Mouse (Mus musculus) liver, embryonic 15.5 days (tissue): ENCODE data around the gene Gnas. TPM values are rescaled to one million over a fixed set of nuclear protein-coding genes. Genes with fewer than 3 reads are reported as not detected.
A peak's percentile ranks its signal among the peaks of the same experiment; 100 is the strongest.
"Not testable (repeated sequence)": the region's sequence is repeated elsewhere in the genome, so short reads cannot be mapped to it uniquely, and the experiment has no call there.

ENCODE experiments used
- ATAC-seq: fragments of 200-750 bp; cut with Nextera tagmentation; 2 replicates; pipeline ENCODE4 v1.8.0; 2017; ENCODE audit warnings: moderate number of reproducible peaks, mild to moderate bottlenecking, moderate library complexity; ENCODE audit not compliant: insufficient read depth
- H3K27ac ChIP-seq: fragments of 300-500 bp; sonication (generic); replicated peaks from 2 replicates; pipeline ENCODE4 v1.5.1; 2015; ENCODE audit warnings: mild to moderate bottlenecking, inconsistent platforms
- H3K27me3 ChIP-seq: fragments of 300-500 bp; sonication (generic); 2 replicates; pipeline ENCODE4 v1.6.1; 2015; ENCODE audit warnings: mild to moderate bottlenecking, inconsistent platforms
- H3K36me3 ChIP-seq: fragments of 300-500 bp; sonication (generic); replicated peaks from 2 replicates; pipeline ENCODE4 v1.6.1; 2015; ENCODE audit warnings: moderate library complexity, mild to moderate bottlenecking, inconsistent platforms
- H3K4me1 ChIP-seq: fragments of 300-500 bp; sonication (generic); replicated peaks from 2 replicates; pipeline ENCODE4 v1.6.1; 2015; ENCODE audit warnings: inconsistent platforms
- H3K4me2 ChIP-seq: fragments of 300-500 bp; sonication (generic); 2 replicates; pipeline ENCODE4 v1.6.1; 2015; ENCODE audit warnings: moderate library complexity, mild to moderate bottlenecking, inconsistent platforms
- H3K4me3 ChIP-seq: fragments of 300-500 bp; sonication (generic); replicated peaks from 2 replicates; pipeline ENCODE4 v1.5.1; 2015; ENCODE audit warnings: mild to moderate bottlenecking, inconsistent platforms
- H3K9ac ChIP-seq: fragments of 300-500 bp; sonication (generic); 2 replicates; pipeline ENCODE4 v1.6.1; 2015; ENCODE audit warnings: moderate library complexity, mild to moderate bottlenecking, inconsistent platforms
- H3K9me3 ChIP-seq: fragments of 300-500 bp; sonication (generic); replicated peaks from 2 replicates; pipeline ENCODE4 v1.6.1; 2016; ENCODE audit warnings: inconsistent platforms
- WGBS: fragments of 180-500 bp; shearing (Covaris S2); methylation state at CpG from one replicate; pipeline ENCODE4 v1.1.7; 2015; ENCODE audit warnings: mixed read lengths; ENCODE audit not compliant: insufficient replicate concordance; 5-methylcytosine and 5-hydroxymethylcytosine counted together
- polyA plus RNA-seq: library from polyadenylated mRNA; unstranded; fragments of >200 nt; fragmentation: Nextera tagmentation; extraction: Ambion mirVana; gene quantifications from 2 replicates; pipeline ENCODE4 v1.2.1, GENCODE M21; 2015

The Gnas gene
- polyA plus RNA-seq, 1 experiment from 2014 or later: 336 TPM

DNA sequence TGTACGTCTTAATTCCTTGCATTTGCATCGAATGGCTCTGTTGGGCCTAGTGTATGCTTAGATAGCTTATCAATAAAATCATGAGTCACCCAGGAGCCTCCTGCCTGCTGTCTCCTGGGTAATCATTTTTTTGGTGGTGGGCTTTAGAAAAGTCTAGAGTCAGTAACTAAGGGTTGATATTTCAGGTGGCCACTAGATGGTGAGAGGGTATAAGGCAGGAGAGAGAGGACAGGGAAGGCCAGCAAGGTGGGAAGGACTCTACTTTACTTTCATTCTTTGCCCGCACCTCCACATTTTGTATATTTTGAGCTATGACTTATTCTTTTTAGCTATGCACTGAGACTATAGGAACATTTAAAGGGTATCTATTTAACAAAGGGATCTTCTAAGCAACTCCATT lies 23.8 kb downstream of the Gnas start:
- Histone ChIP-seq H3K4me3 (no peak overlapping the region), H3K9me3 (no peaks in the 10 kb centered on the region), H3K27ac (no peak overlapping the region), H3K36me3 (no peaks in the 10 kb centered on the region), H3K9ac (no peak overlapping the region), H3K4me1 (peaks cover 3% of the 10 kb centered on the region; the same call in 1 of the 2 replicates), H3K27me3 (peaks cover 11% of the 10 kb centered on the region), H3K4me2 (no peak overlapping the region)
- 39% methylated on average over 3 of the region's 3 CpGs for WGBS
- ATAC-seq: no peak

DNA sequence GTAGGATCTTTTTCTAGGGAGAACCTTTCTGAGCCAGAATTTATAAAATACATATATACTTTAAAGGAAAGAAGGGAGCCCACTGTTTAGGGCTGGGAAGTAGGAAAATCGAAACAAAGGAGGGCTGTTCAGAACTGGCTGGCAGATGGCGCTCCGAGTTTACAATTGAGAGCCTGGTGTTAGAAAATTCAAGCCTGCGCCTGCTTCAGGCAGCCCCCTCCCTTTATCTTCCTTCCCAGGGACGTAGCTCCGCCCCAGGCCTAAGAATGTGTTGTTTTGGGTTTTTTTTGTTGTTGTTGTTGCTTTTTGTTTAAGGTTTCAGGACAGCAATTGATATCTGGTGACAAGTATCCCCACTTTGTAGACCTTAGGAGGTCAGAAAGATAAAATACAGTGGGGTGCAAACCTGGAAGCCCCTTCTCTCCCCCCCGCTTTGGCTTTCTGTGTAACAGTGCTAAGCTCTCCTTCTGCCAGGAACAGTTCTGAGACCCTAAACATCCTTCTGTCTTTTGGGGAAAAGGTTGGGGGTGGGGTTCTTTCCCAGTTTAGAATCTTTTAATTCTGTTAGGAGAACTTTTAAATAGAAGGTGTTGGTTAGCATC lies 26.9 kb downstream of the Gnas start:
- H3K27me3 ChIP-seq: peaks cover 11% of the 10 kb centered on the region
- H3K27ac ChIP-seq: no peak overlapping the region
- no peaks in the 10 kb centered on the region for H3K9me3 ChIP-seq
- WGBS: 13% methylated on average over 7 of the region's 7 CpGs
- no peak overlapping the region for H3K9ac ChIP-seq
- H3K4me2 ChIP-seq: no peak overlapping the region
- no peak overlapping the region for H3K4me3 ChIP-seq
- H3K36me3 ChIP-seq: no peaks in the 10 kb centered on the region
- peaks cover 3% of the 10 kb centered on the region; the same call in 1 of the 2 replicates for H3K4me1 ChIP-seq
- no peak for ATAC-seq

DNA sequence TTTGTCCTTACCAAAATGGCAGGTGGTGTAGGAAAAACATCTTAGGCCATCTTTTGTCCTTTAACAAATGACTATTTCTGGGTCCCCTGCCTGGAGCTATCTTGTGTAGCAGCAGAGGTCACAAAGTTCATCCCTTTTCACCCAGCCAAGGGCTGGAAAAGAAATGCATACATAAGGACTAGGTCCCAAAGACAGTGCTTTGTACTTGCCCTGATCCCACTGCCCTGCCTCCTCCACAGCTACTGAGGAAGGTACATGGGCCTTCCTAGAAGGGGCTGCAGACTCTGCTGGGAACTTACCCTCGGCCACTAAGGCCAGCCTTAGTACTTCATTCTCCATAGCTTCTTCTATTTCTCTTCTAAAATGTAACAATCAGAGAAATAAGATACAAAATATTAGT lies 27.5 kb downstream of the Gnas start:
- whole genome bisulfite sequencing: 66% methylated on average over 1 of the region's 1 CpGs
- Histone ChIP-seq H3K9ac (no peak overlapping the region), H3K4me3 (no peak overlapping the region), H3K27me3 (peaks cover 11% of the 10 kb centered on the region), H3K27ac (no peak overlapping the region), H3K36me3 (no peaks in the 10 kb centered on the region), H3K4me2 (no peak overlapping the region), H3K9me3 (no peaks in the 10 kb centered on the region), H3K4me1 (peaks cover 3% of the 10 kb centered on the region; the same call in 1 of the 2 replicates)
- no peak for ATAC-seq

DNA sequence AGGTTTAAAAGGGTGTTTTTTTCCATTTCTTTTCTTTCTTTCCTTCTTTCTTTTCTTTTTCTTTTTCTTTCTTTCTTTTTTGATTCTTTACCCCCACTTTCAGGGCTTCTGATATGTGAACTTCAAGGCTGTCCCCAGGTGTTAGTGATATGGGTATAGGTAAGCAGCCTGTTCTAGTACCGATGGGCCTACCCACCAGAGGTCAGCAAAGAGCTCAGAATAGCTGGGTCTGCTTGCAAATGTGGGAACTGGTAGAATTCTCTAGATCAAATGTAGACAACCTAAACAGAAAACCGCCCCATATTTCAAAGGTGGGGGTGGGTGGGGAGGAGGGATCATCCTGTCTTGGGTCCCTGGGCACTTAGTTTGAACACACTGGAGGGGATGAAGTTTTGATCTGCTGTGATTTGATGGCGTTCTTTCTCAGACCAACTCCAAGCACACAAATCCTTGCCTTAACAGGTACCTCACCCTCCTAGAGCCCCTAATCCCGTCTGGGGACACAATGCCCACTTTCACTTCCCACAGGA lies 28.1 kb downstream of the Gnas start:
- H3K27ac ChIP-seq: no peak overlapping the region
- H3K4me1 ChIP-seq: peaks cover 3% of the 10 kb centered on the region; the same call in 1 of the 2 replicates
- no peak overlapping the region for H3K9ac ChIP-seq
- peaks cover 11% of the 10 kb centered on the region for H3K27me3 ChIP-seq
- no peaks in the 10 kb centered on the region for H3K36me3 ChIP-seq
- ATAC-seq: 0 out of 2 replicates have a peak, but pooled peaks have one; percentile 42
- 28% methylated on average over 4 of the region's 4 CpGs for WGBS
- H3K4me3 ChIP-seq: no peak overlapping the region
- H3K4me2 ChIP-seq: no peak overlapping the region
- no peaks in the 10 kb centered on the region for H3K9me3 ChIP-seq

DNA sequence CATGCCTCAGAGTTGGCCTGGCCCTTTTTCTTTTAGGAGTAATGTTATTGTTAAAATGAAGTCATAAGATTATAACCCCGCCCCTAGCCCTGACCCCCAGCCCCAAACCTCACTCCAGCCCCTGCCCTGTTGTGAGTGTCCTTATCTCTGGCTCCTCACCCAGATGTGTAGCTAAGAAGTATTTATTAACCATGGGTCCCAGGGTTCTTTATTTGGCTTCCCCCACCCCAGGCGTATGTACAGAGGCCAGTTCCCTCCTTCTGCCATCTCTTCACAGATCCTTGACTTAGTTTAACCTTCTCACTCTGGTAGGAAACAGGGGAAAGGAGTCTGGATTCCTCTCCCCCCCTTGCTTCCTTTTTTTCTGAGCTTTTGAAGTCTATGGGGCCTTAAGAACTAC lies 28.5 kb downstream of the Gnas start:
- 66% methylated on average over 2 of the region's 2 CpGs for WGBS
- Histone ChIP-seq H3K27ac (no peak overlapping the region), H3K27me3 (peaks cover 11% of the 10 kb centered on the region), H3K4me3 (no peak overlapping the region), H3K9me3 (no peaks in the 10 kb centered on the region), H3K9ac (no peak overlapping the region), H3K4me1 (peaks cover 3% of the 10 kb centered on the region; the same call in 1 of the 2 replicates), H3K36me3 (no peaks in the 10 kb centered on the region), H3K4me2 (no peak overlapping the region)
- no peak for ATAC-seq

DNA sequence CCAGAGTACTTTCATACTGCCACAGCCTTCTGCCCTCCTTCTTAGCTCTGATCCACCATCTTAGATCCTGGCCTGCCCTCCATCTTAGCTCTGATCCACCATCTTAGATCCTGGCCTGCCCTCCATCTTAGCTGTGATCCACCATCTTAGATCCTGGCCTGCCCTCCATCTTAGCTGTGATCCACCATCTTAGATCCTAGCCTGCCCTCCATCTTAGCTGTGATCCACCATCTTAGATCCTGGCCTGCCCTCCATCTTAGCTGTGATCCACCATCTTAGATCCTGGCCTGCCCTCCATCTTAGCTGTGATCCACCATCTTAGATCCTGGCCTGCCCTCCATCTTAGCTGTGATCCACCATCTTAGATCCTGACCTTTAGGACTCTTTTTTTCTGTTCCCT lies 31.3 kb downstream of the Gnas start:
- not testable (repeated sequence) for H3K4me2 ChIP-seq, H3K27ac ChIP-seq, H3K4me3 ChIP-seq, H3K9me3 ChIP-seq, H3K27me3 ChIP-seq, ATAC-seq, H3K36me3 ChIP-seq, H3K4me1 ChIP-seq, H3K9ac ChIP-seq

DNA sequence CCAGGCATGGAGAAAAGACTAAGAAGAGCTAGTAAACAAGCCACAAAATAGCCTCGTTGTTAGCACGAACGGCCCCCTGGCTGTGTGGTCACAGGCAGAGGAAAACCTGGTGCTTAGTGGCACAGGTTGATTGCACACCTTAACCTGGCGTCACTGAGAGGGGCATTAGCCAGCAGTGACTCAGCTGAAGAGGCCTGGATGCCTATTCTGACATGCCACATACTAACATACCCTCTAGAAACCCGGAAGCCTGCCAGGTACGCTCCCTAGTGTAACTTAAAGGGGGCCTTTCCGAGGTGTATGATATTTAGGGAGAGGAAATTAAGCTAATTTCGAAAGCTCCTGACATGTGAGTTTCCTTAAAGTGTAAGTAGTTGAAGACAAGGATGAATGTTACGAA lies 32.5 kb downstream of the Gnas start:
- no peak overlapping the region for H3K4me3 ChIP-seq
- ATAC-seq: no peak
- no peaks in the 10 kb centered on the region; the same call in 1 of the 2 replicates for H3K4me1 ChIP-seq
- no peaks in the 10 kb centered on the region for H3K27me3 ChIP-seq
- no peak overlapping the region for H3K27ac ChIP-seq
- H3K4me2 ChIP-seq: no peak overlapping the region
- no peaks in the 10 kb centered on the region for H3K9me3 ChIP-seq
- H3K9ac ChIP-seq: no peak overlapping the region
- H3K36me3 ChIP-seq: no peaks in the 10 kb centered on the region
- WGBS: 74% methylated on average over 9 of the region's 9 CpGs

DNA sequence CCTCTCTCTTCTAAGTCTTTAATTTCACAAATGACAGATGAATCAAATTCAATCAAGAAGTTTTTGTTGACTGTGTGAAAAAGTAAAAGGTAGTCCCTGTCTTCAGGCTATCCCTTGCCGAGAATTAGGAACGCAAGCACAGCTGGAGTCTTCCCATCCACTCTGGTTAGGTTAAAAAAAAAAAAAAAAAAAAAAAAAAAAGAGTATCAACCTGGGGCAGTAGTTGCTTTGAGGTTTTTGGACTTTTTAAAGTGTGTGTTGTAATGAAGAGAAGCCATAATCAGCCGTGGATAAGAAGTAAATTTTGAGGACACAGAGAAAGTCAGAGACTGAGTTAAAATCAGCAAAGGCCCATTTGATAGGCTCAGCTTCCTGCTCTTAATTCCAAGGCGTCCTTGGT lies 41.9 kb downstream of the Gnas start:
- Histone ChIP-seq H3K9me3 (no peaks in the 10 kb centered on the region), H3K9ac (no peak overlapping the region), H3K27me3 (no peaks in the 10 kb centered on the region), H3K27ac (no peak overlapping the region), H3K36me3 (no peaks in the 10 kb centered on the region), H3K4me2 (peak overlapping the region; percentile 99), H3K4me1 (peaks cover 34% of the 10 kb centered on the region), H3K4me3 (peak overlapping the region; percentile 97)
- WGBS: 64% methylated on average over 4 of the region's 4 CpGs
- no peak for ATAC-seq

DNA sequence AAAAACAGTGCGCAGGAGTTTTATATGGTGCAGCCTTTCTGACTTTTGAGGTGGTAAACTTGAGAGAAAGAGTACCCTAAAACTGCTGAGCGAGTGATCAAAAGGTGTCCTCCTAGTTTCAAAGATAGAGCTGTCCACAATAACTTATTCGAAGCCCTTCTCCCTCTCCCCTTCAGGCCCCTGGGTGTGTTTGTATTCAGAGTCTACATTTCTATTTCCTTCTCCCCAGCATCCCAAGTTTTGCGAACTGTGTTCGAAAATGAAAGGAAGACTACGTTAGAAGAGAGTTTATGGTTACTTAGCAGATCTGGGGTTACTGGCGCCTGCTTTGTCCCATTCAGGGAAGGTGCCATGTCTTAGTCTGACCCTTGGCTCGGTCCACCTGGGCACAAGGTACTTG lies 42.4 kb downstream of the Gnas start:
- ATAC-seq: no peak
- Histone ChIP-seq H3K4me2 (peak overlapping the region; percentile 99), H3K9me3 (no peaks in the 10 kb centered on the region), H3K27me3 (no peaks in the 10 kb centered on the region), H3K9ac (peak overlapping the region; percentile 37; the same call in 1 of the 2 replicates), H3K36me3 (no peaks in the 10 kb centered on the region), H3K4me3 (peak overlapping the region; percentile 97), H3K27ac (no peak overlapping the region), H3K4me1 (peaks cover 34% of the 10 kb centered on the region)
- 51% methylated on average over 8 of the region's 8 CpGs for WGBS

DNA sequence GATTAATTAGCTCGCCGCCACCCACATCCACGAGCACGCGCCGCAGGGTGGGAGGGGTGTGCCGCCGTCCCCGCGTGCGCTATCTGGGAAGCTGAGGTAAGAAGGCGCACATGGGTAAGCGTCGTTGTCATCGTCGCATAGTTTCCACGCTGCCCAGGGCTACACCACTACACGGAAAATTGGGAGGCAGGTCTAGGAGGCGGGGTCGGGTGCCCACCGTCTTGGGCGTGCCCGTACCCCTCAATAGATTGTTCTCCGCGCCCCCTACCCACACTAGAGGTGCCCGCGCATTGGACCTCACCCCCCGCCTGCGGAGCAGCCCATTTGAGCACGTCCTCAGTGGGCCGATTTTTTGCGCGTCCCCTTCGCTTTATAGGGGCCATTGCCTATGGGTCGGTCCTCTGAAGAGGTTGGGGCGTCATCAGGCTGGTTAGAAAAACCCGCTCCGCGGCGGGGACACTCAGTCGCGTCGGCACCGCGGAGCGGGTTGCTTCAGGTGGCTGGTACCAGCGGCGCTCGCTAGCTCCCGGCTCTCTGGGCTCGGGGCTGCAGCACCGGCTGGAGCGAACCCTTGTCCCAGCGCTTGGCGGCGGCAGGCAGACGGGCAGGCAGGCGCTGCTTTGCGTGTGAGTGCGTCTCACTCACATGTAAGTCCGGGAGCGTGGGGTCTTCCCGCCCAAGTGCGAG lies 43.3 kb downstream of the Gnas start:
- H3K4me2 ChIP-seq: peak overlapping the region; percentile 99
- peaks cover 43% of the 10 kb centered on the region for H3K4me1 ChIP-seq
- H3K36me3 ChIP-seq: no peaks in the 10 kb centered on the region
- WGBS: 47% methylated on average over 64 of the region's 64 CpGs
- no peaks in the 10 kb centered on the region for H3K9me3 ChIP-seq
- ATAC-seq: peak; percentile 53
- H3K9ac ChIP-seq: peak overlapping the region; percentile 95
- peak overlapping the region; percentile 97 for H3K4me3 ChIP-seq
- H3K27ac ChIP-seq: peak overlapping the region; percentile 58
- no peaks in the 10 kb centered on the region for H3K27me3 ChIP-seq

DNA sequence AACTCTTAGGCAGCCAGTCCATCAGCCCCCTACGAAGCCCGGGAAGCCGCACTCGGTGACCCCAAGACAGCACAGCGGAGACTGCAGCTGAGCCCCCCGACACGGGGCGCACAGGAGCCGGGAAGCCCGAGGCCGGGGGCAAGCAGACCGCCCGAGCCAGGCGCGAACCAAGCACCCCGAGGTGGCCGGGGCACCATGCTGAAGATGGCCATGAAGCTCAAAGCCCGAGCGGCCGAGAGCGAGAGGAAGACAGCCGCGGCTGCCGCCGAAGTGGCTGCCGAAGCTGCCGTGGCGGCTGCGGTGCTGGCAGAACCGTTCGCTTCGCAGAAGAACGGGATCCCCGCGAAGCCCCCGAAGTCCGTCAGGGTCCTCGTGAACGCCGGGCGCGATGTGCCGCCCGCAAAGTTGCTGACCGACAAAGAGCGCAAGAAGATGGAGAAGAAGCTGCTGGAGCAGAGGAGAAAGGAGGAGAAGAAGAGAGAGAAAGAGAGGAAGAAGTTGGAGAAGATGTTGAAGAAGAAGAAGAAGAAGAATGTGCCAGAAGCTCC lies 44.3 kb downstream of the Gnas start:
- H3K4me1 ChIP-seq: peaks cover 53% of the 10 kb centered on the region
- H3K4me2 ChIP-seq: peak overlapping the region; percentile 99
- no peaks in the 10 kb centered on the region for H3K9me3 ChIP-seq
- H3K27me3 ChIP-seq: no peaks in the 10 kb centered on the region
- ATAC-seq: no peak
- WGBS: 44% methylated on average over 46 of the region's 46 CpGs
- peak overlapping the region; percentile 95 for H3K9ac ChIP-seq
- no peaks in the 10 kb centered on the region for H3K36me3 ChIP-seq
- H3K27ac ChIP-seq: peak overlapping the region; percentile 88; the same call in 1 of the 2 replicates
- H3K4me3 ChIP-seq: peak overlapping the region; percentile 97
